Mouse (Mus musculus): ENCODE results near the gene Prrc2b. TPM values are rescaled to one million over a fixed set of nuclear protein-coding genes. Genes with fewer than 3 reads are reported as not detected.

The Prrc2b gene
- total RNA-seq, 2 experiments from 2014 or later, result 104 to 111 TPM

- DNase-seq, result peak; percentile 40
These were observed 131.8 kb downstream of the Prrc2b start for GRCm38 (mm10) chr2:32282727-32283126.

GRCm38 (mm10) chr2:32283986-32284385 is 133.1 kb downstream of the Prrc2b start:
- no peak for DNase-seq

Small RNA genes within 50 kb of the gene (microRNA-seq; reads per million reads assigned to microRNA genes)
- gene Gm27805, result 0 reads per million in 2 experiments

Other genes starting within 250 kb of the Prrc2b start
- 10 to 100 TPM; 25.0 to 25.5 TPM for gene Aif1l, start 200.9 kb upstream of the Prrc2b start, total RNA-seq (2021)
- gene Nup214, start 176.6 kb upstream of the Prrc2b start, total RNA-seq (2021), result 10 to 100 TPM; 27.2 to 34.6 TPM
- 10 to 100 TPM; 23.9 to 25.2 TPM for gene Fam78a, start 66.2 kb upstream of the Prrc2b start, total RNA-seq (2021)
- gene Plpp7, start 55.6 kb upstream of the Prrc2b start, total RNA-seq (2021), result 100 to 1,000 TPM in 1 of 2 experiments, 10 to 100 TPM in 1; 90.3 to 101 TPM
- gene Pomt1, start 85.5 kb downstream of the Prrc2b start, total RNA-seq (2021), result 10 to 100 TPM; 16.0 to 17.2 TPM
- 10 to 100 TPM; 18.0 to 20.2 TPM for gene Uck1, start 109.1 kb downstream of the Prrc2b start, total RNA-seq (2021)
- 10 to 100 TPM; 71.3 to 76.5 TPM for gene Golga2, start 136.3 kb downstream of the Prrc2b start, total RNA-seq (2021)
- 100 to 1,000 TPM; 140 to 148 TPM for gene Swi5, start 137.0 kb downstream of the Prrc2b start, total RNA-seq (2021)
- gene Ciz1, start 201.2 kb downstream of the Prrc2b start, total RNA-seq (2021), result 10 to 100 TPM; 31.2 to 47.2 TPM
- 10 to 100 TPM; 18.9 to 25.7 TPM for gene Dnm1, start 202.3 kb downstream of the Prrc2b start, total RNA-seq (2021)
- 10 to 100 TPM; 52.6 to 53.7 TPM for gene 1110008P14Rik, start 230.9 kb downstream of the Prrc2b start, total RNA-seq (2021)
- gene Lcn2, start 237.2 kb downstream of the Prrc2b start, total RNA-seq (2021), result 1 to 10 TPM; 3.5 to 6.7 TPM
- 10 to 100 TPM; 38.1 to 40.7 TPM for gene Ptges2, start 244.8 kb downstream of the Prrc2b start, total RNA-seq (2021)

Data from gastrocnemius, postnatal 10 days (tissue).